Mouse (Mus musculus): ENCODE data around the gene Epha1.

Epha1 gene

DNA sequence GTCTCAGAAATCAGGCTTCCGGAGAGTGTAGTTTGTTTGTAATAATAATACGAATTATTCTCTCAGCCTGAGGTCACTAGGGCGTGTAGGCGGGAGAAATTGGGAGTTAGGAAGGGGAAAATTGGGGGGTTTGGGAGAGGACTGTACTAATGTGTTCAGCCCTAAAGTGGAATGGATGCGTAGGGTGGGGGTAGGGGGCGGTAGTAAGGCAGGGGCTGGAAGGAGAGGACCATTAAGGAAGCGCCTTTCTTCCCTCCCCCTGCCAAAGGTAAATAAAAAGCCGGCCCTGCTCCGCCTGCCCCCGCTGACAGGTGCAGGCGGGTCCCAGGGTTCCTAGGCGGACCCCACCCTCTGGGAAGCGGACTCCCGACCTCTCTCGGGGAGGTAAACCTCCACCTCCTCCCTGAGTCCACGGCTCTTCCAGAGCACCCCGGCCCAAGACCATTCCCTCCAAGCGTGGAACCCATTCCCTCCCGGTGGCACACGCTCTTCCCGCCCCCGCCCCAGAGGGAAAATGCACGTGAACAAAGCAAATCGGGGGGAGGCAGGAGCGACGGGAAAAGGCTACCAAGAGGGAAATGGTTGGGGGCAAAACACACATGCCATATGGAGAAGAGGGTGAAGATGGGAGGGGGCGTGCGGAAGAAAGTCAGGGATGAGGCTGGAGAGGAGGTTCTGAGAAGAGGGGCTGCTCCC, 49.5 kb downstream of the Epha1 start:
- peak; percentile 50 for DNase-seq

DNA sequence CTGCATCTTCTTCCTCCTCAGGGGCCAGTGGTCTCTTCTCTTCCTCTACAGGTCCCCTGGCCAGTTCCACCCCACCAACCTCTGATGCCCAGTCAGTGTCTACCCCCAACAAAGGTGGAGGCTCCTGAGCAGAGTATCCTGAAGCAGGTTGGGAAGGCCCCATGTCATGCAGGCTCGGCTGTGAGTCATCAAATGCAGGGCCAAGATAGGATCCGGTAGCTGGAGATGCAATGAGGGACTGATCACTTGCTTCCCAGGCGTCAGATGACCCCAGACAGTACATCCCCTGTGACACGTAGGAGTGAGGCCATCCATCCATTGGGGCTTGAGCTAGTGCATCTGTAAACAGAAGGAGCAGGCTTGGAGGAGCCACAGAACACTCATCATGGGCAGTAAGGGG, 54.8 kb downstream of the Epha1 start:
- peak in 1 of 2 experiments; percentile 48 for DNase-seq

DNA sequence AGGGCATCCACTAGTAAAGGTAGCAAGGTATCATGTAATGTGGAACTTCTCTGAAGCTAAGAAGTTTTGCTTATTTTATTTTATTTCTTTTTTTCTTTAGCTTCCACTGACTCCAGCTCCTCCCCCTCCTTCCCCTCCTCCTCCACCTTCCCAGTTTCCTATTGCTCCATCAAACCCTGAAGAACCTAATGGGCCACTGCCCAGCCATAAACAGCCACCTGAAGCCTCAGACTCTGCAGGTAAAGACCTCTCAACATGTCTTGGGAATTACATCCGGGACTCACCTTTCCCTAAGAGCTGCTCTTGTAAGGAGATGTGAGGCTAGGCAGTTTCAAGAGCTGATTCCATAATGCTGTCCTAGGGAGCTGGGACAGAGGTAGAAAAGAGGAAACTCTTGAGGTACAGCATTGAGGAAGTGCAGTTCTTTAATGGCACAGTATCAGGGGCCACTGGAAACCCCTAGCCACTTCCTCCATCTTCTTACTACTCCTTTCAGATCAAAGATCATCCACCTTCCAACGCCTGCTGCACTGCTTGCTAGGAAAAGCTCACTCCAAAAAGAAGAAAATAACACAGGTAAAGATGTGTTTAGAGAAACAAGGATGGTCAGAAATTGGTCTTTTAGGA, 62.5 kb downstream of the Epha1 start:
- no peak for DNase-seq

DNA sequence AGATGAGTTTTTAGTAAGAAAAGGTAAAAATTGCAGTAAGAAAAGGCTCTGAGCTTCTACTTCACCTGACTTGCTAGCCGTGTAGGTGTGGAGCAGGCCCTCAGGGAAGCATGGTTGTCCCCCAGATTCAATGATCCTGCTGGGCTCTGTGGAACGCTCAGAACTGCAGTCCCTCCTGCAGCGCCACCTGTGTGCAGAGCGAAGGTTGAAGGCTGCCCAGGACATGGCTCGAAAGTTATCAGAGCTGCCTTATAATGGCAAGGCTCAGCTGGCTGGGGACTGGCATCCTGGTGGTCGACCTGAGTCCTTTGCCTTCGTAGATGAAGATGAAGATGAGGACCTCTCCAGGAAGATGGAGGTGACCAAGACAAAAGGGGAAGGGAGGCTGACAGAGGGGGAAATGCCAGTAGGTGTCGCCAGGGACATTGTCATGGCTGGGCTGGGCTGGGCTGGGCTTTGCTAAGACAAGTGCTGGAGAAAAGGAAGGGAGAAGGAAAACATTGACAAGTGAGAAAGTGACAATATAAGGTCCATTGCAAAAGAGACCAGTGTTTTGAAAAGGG, 63.2 kb downstream of the Epha1 start:
- peak; percentile 55 to 56 for DNase-seq
